Mouse (Mus musculus): ENCODE results near the gene Dock2.

Dock2 gene

DNA sequence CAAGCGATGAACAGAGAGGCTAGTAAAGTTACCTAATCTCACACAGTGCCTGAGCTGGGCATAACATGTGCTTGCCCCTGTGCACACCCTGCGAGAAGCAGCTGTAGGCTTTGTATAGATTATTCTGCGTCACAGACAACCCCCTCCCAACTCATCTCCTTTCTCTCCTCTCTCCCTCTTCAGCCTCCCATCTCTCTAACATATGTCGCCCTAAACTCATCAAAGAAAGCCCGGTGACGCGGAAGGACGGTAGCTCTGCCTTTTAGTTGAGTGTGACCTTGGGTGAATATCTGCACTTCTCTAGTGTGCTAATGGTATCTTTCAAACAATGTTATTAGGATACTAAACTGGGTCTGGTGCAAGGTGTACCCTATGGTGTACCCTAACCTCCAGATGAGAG lies 13.7 kb downstream of the Dock2 start:
- DNase-seq (ENCODE audit: low read depth in 2 of 2, low spot score in 2 of 2), result no peak

GRCm38 (mm10) chr11:34769396-34769795 lies 14.3 kb downstream of the Dock2 start:
- DNase-seq (ENCODE audit: low read depth in 2 of 2, low spot score in 2 of 2), result no peak

GRCm38 (mm10) chr11:34763739-34764361 lies 19.8 kb downstream of the Dock2 start:
- no peak for DNase-seq (ENCODE audit: low read depth in 2 of 2, low spot score in 2 of 2)

- DNase-seq (ENCODE audit: low read depth in 2 of 2, low spot score in 2 of 2), result no peak
These were observed 21.0 kb downstream of the Dock2 start for GRCm38 (mm10) chr11:34762570-34763127.

DNA sequence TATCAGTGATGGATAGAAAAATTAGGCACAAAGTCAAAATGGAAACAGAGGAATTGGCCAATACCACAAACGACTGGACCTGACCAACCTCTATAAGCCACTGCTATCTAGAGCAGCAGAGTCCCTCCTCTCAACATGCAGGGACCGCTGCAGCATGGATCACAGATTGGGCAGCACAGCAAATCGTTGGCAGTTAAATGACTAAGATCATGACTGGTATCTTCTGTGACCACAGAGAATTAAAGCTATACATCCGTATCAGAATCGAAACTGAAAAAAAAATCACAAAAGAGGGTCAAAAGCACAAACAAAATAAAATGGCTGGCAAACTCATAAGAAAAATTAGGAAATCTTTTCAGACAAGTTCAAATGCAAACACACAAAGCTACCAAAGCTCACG lies 21.6 kb downstream of the Dock2 start:
- DNase-seq (ENCODE audit: low read depth in 2 of 2, low spot score in 2 of 2), result no peak

- no peak for DNase-seq (ENCODE audit: low read depth in 2 of 2, low spot score in 2 of 2)
These were observed 24.1 kb downstream of the Dock2 start for GRCm38 (mm10) chr11:34759582-34759981.

DNA sequence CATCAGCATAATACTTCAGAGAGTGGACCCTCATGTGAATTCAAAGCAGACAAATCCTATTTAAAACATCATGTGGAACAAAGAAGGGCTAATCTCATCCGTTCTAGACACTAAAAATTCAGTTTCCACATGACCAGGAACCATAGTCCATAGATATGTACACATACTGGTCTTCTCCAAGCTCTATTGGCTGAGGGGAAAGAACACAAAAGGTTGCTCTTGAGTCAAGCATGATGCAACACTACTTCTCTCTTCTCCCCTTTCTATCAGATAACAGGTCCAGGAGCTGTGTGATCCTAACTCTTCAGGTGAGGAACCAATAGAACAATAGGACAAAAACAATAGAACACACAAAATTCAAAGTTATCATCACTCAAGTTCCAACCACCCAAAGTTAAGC lies 42.6 kb downstream of the Dock2 start:
- no peak for DNase-seq (ENCODE audit: low read depth in 2 of 2, low spot score in 2 of 2)

- no peak for DNase-seq (ENCODE audit: low read depth in 2 of 2, low spot score in 2 of 2)
These were observed 43.9 kb downstream of the Dock2 start for GRCm38 (mm10) chr11:34739816-34740215.

DNA sequence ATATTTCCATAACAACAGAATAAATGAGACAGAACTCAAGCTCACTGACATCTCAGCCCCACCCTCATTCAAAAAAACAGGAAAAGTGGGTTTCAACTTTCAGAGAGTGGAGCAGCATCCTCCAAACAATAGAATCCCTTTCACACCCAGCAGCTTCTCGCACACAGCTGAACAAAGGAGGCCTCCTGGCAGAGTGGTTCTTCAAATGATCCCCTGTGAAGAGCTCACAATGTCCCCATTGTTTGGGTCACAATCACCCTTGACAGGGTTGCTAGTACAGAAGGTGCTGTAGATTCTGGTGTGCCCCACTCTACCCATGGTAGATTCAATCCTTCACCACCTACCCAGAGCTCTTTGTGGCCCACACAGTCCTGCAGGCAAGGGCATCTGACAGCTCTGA lies 44.7 kb downstream of the Dock2 start:
- no peak for DNase-seq (ENCODE audit: low read depth in 2 of 2, low spot score in 2 of 2)

- DNase-seq (ENCODE audit: low read depth in 2 of 2, low spot score in 2 of 2), result no peak
These were observed 46.5 kb downstream of the Dock2 start for GRCm38 (mm10) chr11:34737193-34737592.

GRCm38 (mm10) chr11:34734033-34734432 lies 49.7 kb downstream of the Dock2 start:
- no peak for DNase-seq (ENCODE audit: low read depth in 2 of 2, low spot score in 2 of 2)

DNA sequence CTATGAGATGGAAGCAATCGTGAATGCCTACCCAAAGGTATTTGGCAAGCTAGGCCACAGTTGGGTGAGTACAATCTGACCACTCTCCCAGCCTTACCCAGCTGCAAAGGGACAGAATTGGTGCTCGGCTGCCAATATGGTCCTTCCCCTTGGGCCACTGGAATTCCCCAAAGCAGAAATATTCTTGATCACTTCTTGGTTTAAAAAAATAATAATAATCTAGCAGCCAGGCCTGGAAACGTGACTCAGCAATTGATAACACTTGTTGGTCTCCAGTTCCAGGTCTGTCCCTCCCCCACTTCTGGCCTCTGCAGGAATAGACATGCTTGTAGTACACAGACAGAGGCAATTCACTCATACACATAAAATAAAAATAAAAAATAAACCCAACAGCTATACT lies 56.2 kb downstream of the Dock2 start:
- DNase-seq (ENCODE audit: low read depth in 2 of 2, low spot score in 2 of 2), result no peak

DNA sequence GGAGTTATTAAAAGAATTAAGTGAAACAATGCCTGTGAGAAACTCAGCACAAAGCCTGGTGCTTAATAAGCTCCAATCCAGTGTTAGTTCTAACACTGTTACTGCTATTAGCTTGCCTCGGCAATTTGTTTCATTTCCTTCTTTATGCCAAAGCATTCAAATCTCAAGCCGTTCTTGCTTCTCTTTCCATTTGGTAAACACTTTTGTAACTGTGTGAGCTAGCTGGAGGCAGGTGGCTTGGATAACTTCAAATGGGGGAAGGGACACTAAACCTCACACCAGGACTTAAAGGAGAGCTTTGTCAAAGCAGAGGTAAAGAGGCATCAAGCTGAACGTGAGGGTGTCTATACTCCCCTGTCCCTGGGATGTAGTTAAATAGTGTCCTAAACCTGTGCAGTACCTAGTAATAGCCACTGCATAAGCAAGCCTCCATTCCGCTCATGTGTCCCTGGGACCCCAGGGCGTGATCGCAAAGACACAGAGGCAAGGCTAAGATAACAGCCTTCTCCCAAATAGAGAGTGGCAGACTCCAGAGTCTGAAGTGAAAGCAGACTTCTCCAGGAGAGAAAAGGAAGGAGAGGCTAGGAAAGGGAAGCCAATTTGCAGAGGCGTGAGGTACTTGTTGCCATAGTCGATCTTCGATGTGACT lies 56.9 kb downstream of the Dock2 start:
- no peak for DNase-seq (ENCODE audit: low read depth in 2 of 2, low spot score in 2 of 2)

DNA sequence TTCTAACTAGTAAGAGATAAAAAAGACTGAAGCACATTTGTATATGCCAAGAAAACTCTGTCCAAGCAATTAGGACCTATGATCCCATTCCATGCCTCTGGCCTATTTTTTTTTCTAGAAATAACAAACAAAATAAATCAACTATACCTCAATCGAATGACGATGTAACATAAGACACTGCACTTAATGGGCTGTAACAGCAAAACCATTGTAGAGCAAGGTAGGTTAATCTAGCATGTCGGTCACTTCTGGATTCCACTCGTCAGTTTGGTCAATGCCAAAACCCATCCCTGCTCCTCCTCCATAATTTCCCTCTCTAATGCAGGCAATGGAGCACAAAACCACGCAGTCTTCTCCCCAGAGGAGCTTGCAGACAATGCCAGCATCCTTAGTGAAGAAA lies 70.3 kb downstream of the Dock2 start:
- no peak for DNase-seq (ENCODE audit: low read depth in 2 of 2, low spot score in 2 of 2)

- DNase-seq (ENCODE audit: low read depth in 2 of 2, low spot score in 2 of 2), result no peak
These were observed 75.4 kb downstream of the Dock2 start for GRCm38 (mm10) chr11:34708278-34708677.

DNA sequence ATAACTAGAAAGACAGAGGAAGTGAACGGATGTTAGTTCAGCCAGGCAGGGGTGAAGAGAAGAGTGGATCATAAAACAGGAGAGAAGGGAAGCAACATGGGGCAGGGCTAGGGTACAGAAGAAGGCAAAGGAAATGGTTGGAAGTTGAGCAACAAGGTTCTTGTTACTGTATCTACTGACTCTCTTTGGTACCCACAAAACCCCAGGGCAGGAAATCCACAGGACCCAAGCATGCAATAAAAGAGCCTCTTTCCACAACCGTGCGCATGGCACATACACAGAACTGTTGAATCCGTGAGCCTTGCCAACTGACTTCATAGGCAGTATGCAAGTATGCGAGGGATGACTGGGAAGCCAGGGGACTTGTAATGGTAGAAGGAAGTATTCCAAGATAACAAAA lies 76.3 kb downstream of the Dock2 start:
- DNase-seq (ENCODE audit: low read depth in 2 of 2, low spot score in 2 of 2), result no peak

DNA sequence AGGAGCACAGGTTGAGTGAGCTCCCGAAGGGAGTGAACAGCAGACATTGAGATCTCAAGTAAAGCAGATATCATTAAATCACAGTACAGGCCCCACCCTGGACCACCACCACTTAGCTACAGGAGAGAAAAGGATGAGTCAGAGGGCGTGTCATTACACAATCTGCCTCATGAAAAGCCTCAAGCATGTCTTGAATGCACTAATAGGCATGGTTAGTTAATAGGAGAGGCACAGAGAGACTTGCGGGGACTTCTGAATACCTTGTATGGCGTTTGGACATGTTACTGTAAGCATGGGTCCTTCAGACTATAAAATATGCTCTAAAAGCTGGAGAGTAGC lies 78.6 kb downstream of the Dock2 start:
- DNase-seq (ENCODE audit: low read depth in 2 of 2, low spot score in 2 of 2), result no peak

DNA sequence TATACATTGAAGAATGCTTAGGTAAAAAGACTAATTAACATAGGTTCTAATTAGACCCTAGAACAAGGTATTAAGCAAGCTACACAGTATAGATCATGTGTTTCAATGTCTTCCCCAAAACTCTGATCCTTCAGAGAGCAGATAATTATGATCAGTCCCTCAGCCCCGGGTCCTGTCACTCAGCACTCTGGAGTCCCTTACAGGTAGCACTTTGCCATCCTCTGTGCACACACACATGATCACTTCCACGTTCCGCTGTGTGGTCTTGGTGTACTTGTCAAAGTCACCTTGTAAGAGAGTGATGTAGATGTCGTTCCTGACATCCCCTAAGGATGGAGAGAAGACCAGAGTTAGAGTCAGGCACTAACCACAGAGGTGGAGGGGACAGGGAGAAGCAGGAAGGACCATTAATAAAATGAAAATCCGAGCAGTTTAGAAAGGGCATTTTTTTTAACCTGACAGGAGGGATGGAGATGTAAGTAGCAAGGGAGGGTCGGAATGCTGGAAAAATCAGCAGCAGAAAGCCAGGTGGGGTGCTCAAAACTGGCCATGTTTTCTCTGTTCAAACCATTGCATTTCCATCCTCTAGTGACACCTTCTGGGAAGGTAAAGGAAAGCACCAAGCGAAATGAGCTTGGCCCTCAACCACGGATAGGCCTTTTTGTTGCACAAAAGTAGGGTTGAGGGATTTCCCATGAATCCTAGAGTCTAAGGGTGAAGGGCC lies 79.1 kb downstream of the Dock2 start:
- DNase-seq (ENCODE audit: low read depth in 2 of 2, low spot score in 2 of 2), result no peak

GRCm38 (mm10) chr11:34703851-34704250 lies 79.8 kb downstream of the Dock2 start:
- no peak for DNase-seq (ENCODE audit: low read depth in 2 of 2, low spot score in 2 of 2)

GRCm38 (mm10) chr11:34681790-34682189 lies 101.9 kb downstream of the Dock2 start:
- DNase-seq (ENCODE audit: low read depth in 2 of 2, low spot score in 2 of 2), result no peak

- DNase-seq (ENCODE audit: low read depth in 2 of 2, low spot score in 2 of 2), result no peak
These were observed 239.1 kb downstream of the Dock2 start for GRCm38 (mm10) chr11:34544631-34545030.

- no peak for DNase-seq (ENCODE audit: low read depth in 2 of 2, low spot score in 2 of 2)
These were observed 251.6 kb downstream of the Dock2 start for GRCm38 (mm10) chr11:34532131-34532530.
